Comparison of ENCODE assay signal across 8 mouse cellular contexts in the genomic region with DNA sequence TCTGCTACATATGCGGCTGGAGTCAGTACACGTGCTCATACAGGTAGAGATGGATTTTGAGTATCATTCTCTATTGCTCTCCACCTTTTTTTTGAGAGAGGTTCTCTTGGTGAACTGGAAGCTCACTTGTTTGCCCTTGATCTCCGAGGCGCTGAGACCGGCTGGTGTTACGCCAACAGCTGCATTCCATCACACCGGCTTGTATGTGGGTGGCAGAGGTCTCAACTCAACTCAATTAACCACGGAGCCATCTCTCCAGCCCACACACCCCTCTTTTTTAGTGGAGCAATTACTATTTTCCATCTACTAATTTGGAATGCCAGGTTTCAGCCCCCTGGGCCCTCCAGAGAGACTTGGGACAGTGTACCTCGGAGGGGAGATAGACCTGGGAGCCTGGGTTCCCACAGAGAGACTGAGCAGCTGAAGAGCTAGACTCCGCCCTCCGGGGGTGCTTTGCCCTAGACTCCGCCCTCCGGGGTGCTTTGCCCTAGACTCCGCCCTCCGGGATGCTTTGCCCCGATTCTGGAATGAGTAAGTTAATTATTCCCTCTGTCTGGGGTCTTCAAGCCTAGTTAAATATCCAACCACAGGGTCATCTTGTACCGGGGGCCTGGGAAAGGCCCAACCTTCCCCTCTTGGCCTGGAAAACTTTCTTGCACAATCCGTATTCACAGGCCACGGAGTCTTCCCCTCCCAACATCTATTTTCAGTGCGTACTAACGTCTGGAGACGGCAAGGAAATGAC. TPM values are rescaled to one million over a fixed set of nuclear protein-coding genes. Genes with fewer than 3 reads are reported as not detected.
DNase-seq lines count a peak whose midpoint lies in the region; ATAC-seq and TF ChIP-seq lines count a peak whose summit lies in the region.

No protein-coding gene starts in this region.

- no peak for TF ChIP-seq POLR2A in brain, embryonic 14.5 days (IDR thresholded peaks at IDR 0.05; ENCODE audit: borderline replicate concordance, extremely low read depth, insufficient read depth, insufficient read length, poor library complexity, severe bottlenecking)

- TF ChIP-seq CTCF in brain, embryonic 14.5 days (IDR thresholded peaks at IDR 0.05; ENCODE audit: borderline replicate concordance, extremely low read depth, insufficient read depth, insufficient read length): no peak

- peaks cover 4% of the 10 kb centered on the region; the same call in 1 of the 2 replicates for H3K4me1 ChIP-seq in hindbrain, embryonic 16.5 days (ENCODE audit: control insufficient read depth, insufficient read depth, low read depth, low read length)
- H3K4me1 ChIP-seq in liver, embryonic 12.5 days: peaks cover 26% of the 10 kb centered on the region

- H3K27ac ChIP-seq in hindbrain, embryonic 16.5 days (ENCODE audit: low read depth, low read length): peak overlapping the region; percentile 5; the same call in 1 of the 2 replicates
- H3K27ac ChIP-seq in liver, embryonic 12.5 days: no peak overlapping the region

- H3K4me2 ChIP-seq in hindbrain, embryonic 16.5 days (ENCODE audit: low read length): peak overlapping the region; percentile 57
- peak overlapping the region; percentile 66 for H3K4me2 ChIP-seq in liver, embryonic 12.5 days

- H3K27me3 ChIP-seq in hindbrain, embryonic 16.5 days (replicated peaks; ENCODE audit: control insufficient read depth, insufficient read depth, low read length): no peaks in the 10 kb centered on the region
- H3K27me3 ChIP-seq in liver, embryonic 12.5 days (replicated peaks): 0 out of 2 replicates have a peak, but pooled peaks cover 4% of the 10 kb centered on the region

- no peaks in the 10 kb centered on the region for H3K9me3 ChIP-seq in hindbrain, embryonic 16.5 days (ENCODE audit: control insufficient read depth, low read length)
- no peaks in the 10 kb centered on the region for H3K9me3 ChIP-seq in liver, embryonic 12.5 days (replicated peaks)

- peak overlapping the region; percentile 30 for H3K4me3 ChIP-seq in hindbrain, embryonic 16.5 days (ENCODE audit: low read length)
- peak overlapping the region; percentile 48 for H3K4me3 ChIP-seq in liver, embryonic 12.5 days

- H3K36me3 ChIP-seq in hindbrain, embryonic 16.5 days (ENCODE audit: control insufficient read depth, insufficient read depth, low read length): no peaks in the 10 kb centered on the region
- H3K36me3 ChIP-seq in liver, embryonic 12.5 days: no peaks in the 10 kb centered on the region

- peak overlapping the region; percentile 37; the same call in 1 of the 2 replicates for H3K9ac ChIP-seq in hindbrain, embryonic 16.5 days (ENCODE audit: low read depth, low read length)
- H3K9ac ChIP-seq in liver, embryonic 12.5 days: peak overlapping the region; percentile 10; the same call in 1 of the 2 replicates

- peak; percentile 78 for DNase-seq in ES-CJ7 (ENCODE audit: low read depth, low spot score)
- peak; percentile 47 for DNase-seq in brain, embryonic 14.5 days (ENCODE audit: low read depth)
- DNase-seq in gastrocnemius, adult 8-10 months (ENCODE audit: low spot score in 2 of 2): peak; percentile 37 to 62
- DNase-seq in testis, postnatal 14 days (ENCODE audit: low spot score): peak; percentile 60
- DNase-seq in layer of hippocampus, postnatal 14 days (ENCODE audit: low spot score in 2 of 2): no peak

- 19% methylated on average over 22 of the region's 22 CpGs for WGBS in hindbrain, embryonic 16.5 days
- WGBS in liver, embryonic 12.5 days (ENCODE audit: insufficient replicate concordance): 19% methylated on average over 22 of the region's 22 CpGs

- ATAC-seq in hindbrain, embryonic 16.5 days: peak; percentile 51; the same call in 1 of the 2 replicates
- peak; percentile 78 for ATAC-seq in liver, embryonic 12.5 days
- peak; percentile 38 for ATAC-seq in monocyte, adult 5-6 weeks (replicated peaks; ENCODE audit: insufficient number of reproducible peaks, low FRiP score, low TSS enrichment, poor library complexity, severe bottlenecking)

RNA-seq across cellular contexts. Expression of gene Polr2b, which starts 47.6 kb away (rescaled TPM):
- polyA plus RNA-seq in brain, embryonic 14.5 days (2012; rRNA removed): 59.4 and 60.6 TPM in 2 replicates
- 10 to 100 TPM; 25.5 to 29.7 (median 25.7) TPM for total RNA-seq in gastrocnemius, adult 8-10 months (2022)
- 52.4 and 59.2 TPM in 2 replicates for polyA plus RNA-seq in hindbrain, embryonic 16.5 days (2015; fragmentation: Nextera tagmentation; extraction: Ambion mirVana)
- polyA plus RNA-seq in liver, embryonic 12.5 days (2016; fragmentation: Nextera tagmentation; extraction: Ambion mirVana): 46.0 and 49.1 TPM in 2 replicates
- total RNA-seq in monocyte, adult 5-6 weeks (2017): 105 to 132 TPM (median 106 TPM) in 3 replicates
- total RNA-seq in layer of hippocampus, postnatal 14 days (2021): 10 to 100 TPM; 48.1 to 48.7 TPM

RNA-seq across cellular contexts. Expression of gene Noa1, which starts 47.7 kb away (rescaled TPM):
- 24.0 and 26.4 TPM in 2 replicates for polyA plus RNA-seq in brain, embryonic 14.5 days (2012; rRNA removed)
- total RNA-seq in gastrocnemius, adult 8-10 months (2022): 10 to 100 TPM; 14.3 to 17.1 (median 15.8) TPM
- polyA plus RNA-seq in hindbrain, embryonic 16.5 days (2015; fragmentation: Nextera tagmentation; extraction: Ambion mirVana): 33.2 and 34.7 TPM in 2 replicates
- 40.7 and 44.9 TPM in 2 replicates for polyA plus RNA-seq in liver, embryonic 12.5 days (2016; fragmentation: Nextera tagmentation; extraction: Ambion mirVana)
- 4.2 to 7.1 TPM (median 4.9 TPM) in 3 replicates for total RNA-seq in monocyte, adult 5-6 weeks (2017)
- total RNA-seq in layer of hippocampus, postnatal 14 days (2021): 10 to 100 TPM; 24.2 to 24.8 TPM

RNA-seq across cellular contexts. Expression of gene Igfbp7, which starts 50.3 kb away (rescaled TPM):
- 73.2 and 74.8 TPM in 2 replicates for polyA plus RNA-seq in brain, embryonic 14.5 days (2012; rRNA removed)
- 10 to 100 TPM; 34.1 to 69.3 (median 46.6) TPM for total RNA-seq in gastrocnemius, adult 8-10 months (2022)
- 78.7 and 80.6 TPM in 2 replicates for polyA plus RNA-seq in hindbrain, embryonic 16.5 days (2015; fragmentation: Nextera tagmentation; extraction: Ambion mirVana)
- polyA plus RNA-seq in liver, embryonic 12.5 days (2016; fragmentation: Nextera tagmentation; extraction: Ambion mirVana): 13.4 and 14.2 TPM in 2 replicates
- total RNA-seq in monocyte, adult 5-6 weeks (2017): 2.7 to 6.7 TPM (median 5.0 TPM) in 3 replicates
- total RNA-seq in layer of hippocampus, postnatal 14 days (2021): 10 to 100 TPM; 49.6 to 64.6 TPM

Comparison
In these comparisons a context has a peak if more than half of its experiments do, and no peak if none do; other contexts are left out.
1. DNase-seq: peak in ES-CJ7 (single experiment), brain, embryonic 14.5 days (single experiment), gastrocnemius, adult 8-10 months (2 of 2) and testis, postnatal 14 days (single experiment); none in layer of hippocampus, postnatal 14 days (0 of 2).
2. Peak in every context shown above with its lines, with median percentiles within 50 percentile points of each other: ATAC-seq.